Mouse (Mus musculus) forebrain, embryonic 11.5 days (tissue): ENCODE measurements at regions not wholly inside any gene's neighbourhood (a gene's known extent, or its start where the extent isn't known, plus 50 kb on each side); places are given as distances from the start of the nearest gene placed in this dataset.

Experiments
- ATAC-seq: fragments of 200-750 bp; cut with Nextera tagmentation; replicated peaks from 2 replicates; pipeline ENCODE4 v1.8.0; 2017; ENCODE audit warnings: moderate TSS enrichment; ENCODE audit not compliant: low FRiP score
- DNase-seq: peaks from one replicate; pipeline ENCODE4 v3.0.0-alpha.2; 2017; ENCODE audit warnings: low spot score
- H3K27ac ChIP-seq: fragments of 300-500 bp; sonication (generic); 2 replicates; pipeline ENCODE4 v1.5.1; 2014; ENCODE audit warnings: low read depth, low read length
- H3K27me3 ChIP-seq: fragments of 300-500 bp; sonication (generic); 2 replicates; pipeline ENCODE4 v1.6.1; 2014; ENCODE audit warnings: mild to moderate bottlenecking, low read length, mixed read lengths; ENCODE audit not compliant: control insufficient read depth, insufficient read depth
- H3K36me3 ChIP-seq: fragments of 300-500 bp; sonication (generic); 2 replicates; pipeline ENCODE4 v1.6.1; 2014; ENCODE audit warnings: mild to moderate bottlenecking, low read length, moderate library complexity, mixed read lengths; ENCODE audit not compliant: control insufficient read depth, insufficient read depth
- H3K4me1 ChIP-seq: fragments of 300-500 bp; sonication (generic); replicated peaks from 2 replicates; pipeline ENCODE4 v1.6.1; 2014; ENCODE audit warnings: low read length, mixed read lengths; ENCODE audit not compliant: control insufficient read depth, insufficient read depth
- H3K4me2 ChIP-seq: fragments of 300-500 bp; sonication (generic); 2 replicates; pipeline ENCODE4 v1.6.1; 2014; ENCODE audit warnings: low read depth, mild to moderate bottlenecking, low read length, moderate library complexity, mixed read lengths; ENCODE audit not compliant: severe bottlenecking
- H3K4me3 ChIP-seq: fragments of 300-500 bp; sonication (generic); 2 replicates; pipeline ENCODE4 v1.5.1; 2014; ENCODE audit warnings: low read depth, low read length
- H3K9ac ChIP-seq: fragments of 300-500 bp; sonication (generic); 2 replicates; pipeline ENCODE4 v1.6.1; 2014; ENCODE audit warnings: low read length
- H3K9me3 ChIP-seq: fragments of 300-500 bp; sonication (generic); 2 replicates; pipeline ENCODE4 v1.6.1; 2016; ENCODE audit warnings: low read length, mixed read lengths; ENCODE audit not compliant: control insufficient read depth
- WGBS: fragments of 180-500 bp; shearing (Covaris S2); extraction: QIAGEN DNeasy Blood & Tissue Kit; methylation state at CpG from one replicate; pipeline ENCODE4 v1.1.7; 2014; 5-methylcytosine and 5-hydroxymethylcytosine counted together

DNA sequence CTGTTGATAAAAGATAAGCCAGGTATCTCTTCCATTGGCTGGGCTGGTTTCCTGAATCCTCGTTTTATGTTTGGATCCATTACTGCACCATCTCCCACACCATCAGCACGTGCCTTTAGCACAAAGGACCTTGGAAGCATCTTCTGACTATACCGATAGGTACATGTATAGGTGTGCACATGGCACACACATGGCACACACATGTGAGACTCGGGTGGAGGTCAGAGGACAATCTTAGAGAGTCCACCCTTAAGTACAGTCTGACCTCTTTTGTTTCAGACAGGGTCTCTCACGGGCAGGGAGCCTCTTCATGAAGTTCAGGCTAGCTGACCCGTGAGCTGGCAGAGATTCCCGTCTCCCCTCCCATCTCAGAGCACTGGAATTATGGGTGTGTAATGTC is 142.3 kb upstream of the Zfp618 start:
- Histone ChIP-seq H3K4me2 (no peak overlapping the region), H3K9ac (no peak overlapping the region), H3K27ac (no peak overlapping the region), H3K4me3 (no peak overlapping the region), H3K27me3 (no peaks in the 10 kb centered on the region), H3K4me1 (no peaks in the 10 kb centered on the region), H3K9me3 (no peaks in the 10 kb centered on the region), H3K36me3 (no peaks in the 10 kb centered on the region)
- 83% methylated on average over 7 of the region's 7 CpGs for WGBS
- no peak for ATAC-seq
- no peak for DNase-seq

DNA sequence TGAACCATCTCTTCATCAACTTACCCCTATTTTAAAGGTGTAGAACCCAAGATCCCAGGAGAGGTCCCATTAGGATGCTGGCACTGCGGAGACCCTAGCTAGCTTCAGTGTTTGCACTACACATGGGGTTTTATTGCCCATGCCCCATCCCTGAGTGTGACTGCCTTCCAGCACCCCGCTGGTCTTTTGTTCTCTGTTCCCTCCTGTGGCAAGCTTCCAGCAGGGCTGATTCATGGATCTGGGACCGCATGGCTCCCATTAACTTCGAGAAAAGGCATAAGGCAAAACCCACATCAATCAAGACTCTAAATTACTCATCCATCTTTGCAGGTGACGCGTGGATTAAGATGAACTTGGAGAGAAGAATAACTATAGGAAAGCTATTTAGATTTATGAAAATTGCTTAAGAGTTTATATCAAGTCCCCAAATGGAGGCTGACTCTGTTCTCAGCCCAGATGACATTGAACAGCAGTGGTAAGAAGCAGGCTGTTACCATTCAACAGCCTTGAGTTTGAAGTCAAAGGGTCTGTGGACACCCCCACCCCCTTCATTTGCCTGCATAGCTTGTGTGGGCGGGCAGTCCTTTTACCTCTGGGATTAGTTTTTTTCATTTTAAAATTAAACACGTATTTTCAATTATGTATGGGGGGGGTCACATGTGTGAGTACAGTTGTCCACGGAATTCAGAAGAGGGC is 141.7 kb upstream of the Zfp618 start:
- DNase-seq (no peak), ATAC-seq (no peak)
- 53% methylated on average over 9 of the region's 9 CpGs for WGBS
- Histone ChIP-seq H3K4me3 (no peak overlapping the region), H3K9ac (no peak overlapping the region), H3K9me3 (no peaks in the 10 kb centered on the region), H3K4me1 (no peaks in the 10 kb centered on the region), H3K36me3 (no peaks in the 10 kb centered on the region), H3K27ac (no peak overlapping the region), H3K4me2 (no peak overlapping the region), H3K27me3 (no peaks in the 10 kb centered on the region)

DNA sequence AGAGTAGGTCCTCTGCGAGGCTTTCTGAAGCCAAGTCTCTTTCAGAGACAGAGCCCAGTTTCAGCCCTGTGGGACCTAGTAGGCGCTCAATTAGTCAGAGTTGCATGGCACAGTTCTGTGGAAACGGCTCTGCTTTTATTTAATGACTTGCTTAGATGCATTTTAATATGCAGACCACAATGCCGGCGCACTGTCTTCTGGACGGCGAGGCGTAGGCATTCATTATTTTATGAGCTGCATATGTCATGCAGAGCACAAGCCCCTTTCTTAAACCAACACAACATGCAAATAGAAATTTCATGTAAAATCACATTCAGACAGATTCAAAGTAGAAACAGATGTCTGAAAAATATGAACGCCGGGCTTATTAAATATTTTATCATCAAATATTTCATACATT is 140.8 kb upstream of the Zfp618 start:
- H3K9me3 ChIP-seq = no peaks in the 10 kb centered on the region
- DNase-seq (no peak), ATAC-seq (no peak)
- H3K36me3 ChIP-seq = no peaks in the 10 kb centered on the region
- H3K4me2 ChIP-seq = no peak overlapping the region
- no peak overlapping the region for H3K4me3 ChIP-seq
- H3K4me1 ChIP-seq = no peaks in the 10 kb centered on the region
- 89% methylated on average over 10 of the region's 10 CpGs for WGBS
- no peak overlapping the region for H3K9ac ChIP-seq
- H3K27me3 ChIP-seq = no peaks in the 10 kb centered on the region
- no peak overlapping the region for H3K27ac ChIP-seq

DNA sequence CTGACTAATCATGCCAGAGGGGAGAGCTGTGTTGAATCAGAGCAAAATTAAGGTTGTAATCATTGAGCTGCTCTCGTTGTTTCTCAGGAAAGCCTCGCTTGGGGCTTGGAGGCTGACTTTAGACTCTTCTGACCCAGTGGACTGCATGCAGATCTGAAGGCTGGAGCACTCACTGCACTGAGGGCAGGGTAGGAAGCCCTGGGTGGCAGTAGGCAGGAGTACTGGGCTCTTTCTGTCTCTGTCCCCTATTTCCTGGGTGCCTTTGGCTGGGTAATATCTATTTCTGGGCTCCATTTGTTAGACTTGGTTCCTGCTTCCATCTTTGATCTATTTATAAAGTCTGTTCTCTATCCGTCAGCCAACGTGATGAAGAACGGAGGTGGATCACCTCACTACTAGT is 140.1 kb upstream of the Zfp618 start:
- no peaks in the 10 kb centered on the region for H3K27me3 ChIP-seq
- H3K27ac ChIP-seq = no peak overlapping the region
- no peaks in the 10 kb centered on the region for H3K4me1 ChIP-seq
- 86% methylated on average over 5 of the region's 5 CpGs for WGBS
- no peak overlapping the region for H3K9ac ChIP-seq
- H3K4me3 ChIP-seq = no peak overlapping the region
- no peaks in the 10 kb centered on the region for H3K36me3 ChIP-seq
- H3K9me3 ChIP-seq = no peaks in the 10 kb centered on the region
- DNase-seq = no peak
- ATAC-seq = no peak
- H3K4me2 ChIP-seq = no peak overlapping the region

DNA sequence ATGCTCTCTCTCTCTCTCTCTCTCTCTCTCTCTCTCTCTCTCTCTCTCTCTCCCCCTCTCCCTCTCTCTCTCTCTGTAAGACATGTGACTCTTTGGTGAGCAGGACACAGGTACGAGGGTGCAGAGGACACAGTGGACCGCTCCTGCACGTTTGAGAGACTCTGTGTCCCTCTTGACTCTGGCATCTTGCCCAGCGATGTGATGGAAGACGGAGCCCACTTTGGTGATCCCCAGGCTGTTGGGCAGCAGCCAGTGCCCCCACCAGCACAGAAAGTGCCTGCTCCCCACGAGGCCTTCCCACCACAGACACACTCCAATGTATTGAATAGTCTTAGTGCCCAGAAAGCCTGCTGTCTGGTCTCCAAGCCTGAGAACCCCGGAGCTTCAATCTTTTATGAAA is 136.4 kb upstream of the Zfp618 start:
- Histone ChIP-seq H3K27ac (no peak overlapping the region), H3K27me3 (no peaks in the 10 kb centered on the region), H3K4me3 (no peak overlapping the region), H3K36me3 (no peaks in the 10 kb centered on the region), H3K4me2 (no peak overlapping the region), H3K4me1 (peaks cover 2% of the 10 kb centered on the region; the same call in 1 of the 2 replicates), H3K9me3 (no peaks in the 10 kb centered on the region), H3K9ac (no peak overlapping the region)
- DNase-seq = no peak
- WGBS = 76% methylated on average over 7 of the region's 7 CpGs
- ATAC-seq = no peak

DNA sequence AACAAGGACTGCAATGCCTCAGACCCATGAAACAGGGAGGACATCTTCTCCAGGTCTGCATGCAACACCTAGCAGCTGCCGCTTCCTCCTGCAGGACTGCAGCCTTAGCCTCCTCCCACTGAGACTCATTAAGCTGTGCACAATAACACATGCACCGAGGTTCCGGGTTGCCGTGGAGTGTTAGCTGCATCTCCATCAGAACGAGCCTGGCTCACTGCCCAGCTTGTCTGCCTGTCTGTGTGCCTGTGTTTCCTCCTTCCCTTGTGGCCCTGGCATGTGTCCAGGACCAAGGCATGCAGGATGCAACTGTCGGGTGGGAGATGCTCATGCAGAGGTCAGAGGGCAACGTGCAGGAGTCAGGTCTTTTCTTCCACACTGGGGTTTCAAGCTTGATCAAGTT is 131.4 kb upstream of the Zfp618 start:
- no peak overlapping the region for H3K9ac ChIP-seq
- H3K36me3 ChIP-seq = no peaks in the 10 kb centered on the region
- DNase-seq (no peak), ATAC-seq (peak; percentile 61)
- H3K4me3 ChIP-seq = no peak overlapping the region
- no peak overlapping the region for H3K27ac ChIP-seq
- no peaks in the 10 kb centered on the region for H3K9me3 ChIP-seq
- H3K4me2 ChIP-seq = no peak overlapping the region
- H3K27me3 ChIP-seq = no peaks in the 10 kb centered on the region
- WGBS = 20% methylated on average over 7 of the region's 7 CpGs
- peaks cover 4% of the 10 kb centered on the region; the same call in 1 of the 2 replicates for H3K4me1 ChIP-seq

DNA sequence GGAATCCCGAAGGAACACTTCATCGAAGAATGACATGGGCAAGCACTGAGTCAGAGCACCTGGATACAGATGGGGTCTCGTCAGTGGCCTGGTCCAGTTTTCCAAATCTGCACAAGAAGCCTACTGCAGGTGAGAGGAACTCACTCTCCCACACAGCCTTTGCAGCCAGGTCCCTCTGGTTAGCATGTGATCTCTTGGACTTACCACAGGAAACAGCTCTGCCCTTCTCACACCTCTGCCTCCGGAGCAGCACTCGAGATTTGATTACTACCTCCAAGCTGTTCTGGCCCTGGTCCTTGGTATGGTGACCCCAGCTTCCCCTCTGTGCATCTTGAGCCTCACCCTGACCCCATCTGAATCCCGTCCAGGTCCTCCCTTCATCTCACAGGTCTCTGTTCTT is 128.5 kb upstream of the Zfp618 start:
- DNase-seq (no peak), ATAC-seq (no peak)
- no peak overlapping the region for H3K4me3 ChIP-seq
- no peak overlapping the region for H3K27ac ChIP-seq
- peaks cover 4% of the 10 kb centered on the region; the same call in 1 of the 2 replicates for H3K4me1 ChIP-seq
- no peaks in the 10 kb centered on the region for H3K27me3 ChIP-seq
- no peak overlapping the region for H3K9ac ChIP-seq
- 66% methylated on average over 6 of the region's 6 CpGs for WGBS
- H3K4me2 ChIP-seq = no peak overlapping the region
- H3K36me3 ChIP-seq = no peaks in the 10 kb centered on the region
- no peaks in the 10 kb centered on the region for H3K9me3 ChIP-seq

DNA sequence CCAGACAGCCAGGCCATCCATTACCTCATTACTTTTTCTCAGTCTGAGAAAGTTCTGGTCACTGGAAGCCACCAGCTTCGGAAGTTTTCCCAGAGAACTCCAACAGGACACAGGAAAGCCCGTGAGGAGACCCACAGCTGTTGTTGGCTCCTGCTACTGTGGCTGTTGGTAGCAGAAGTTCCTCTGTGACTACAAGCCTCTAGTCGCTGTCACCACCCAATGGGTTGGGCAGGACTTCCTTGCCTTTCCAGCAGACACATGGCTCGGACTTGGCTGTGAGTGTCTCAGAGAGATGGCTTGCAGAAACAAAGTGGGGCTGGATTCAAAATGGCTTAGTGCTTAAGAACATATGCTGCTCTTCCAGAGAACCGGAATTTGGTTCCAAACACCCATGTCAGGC is 114.8 kb upstream of the Zfp618 start:
- Histone ChIP-seq H3K4me3 (no peak overlapping the region), H3K9ac (no peak overlapping the region), H3K4me1 (no peaks in the 10 kb centered on the region), H3K9me3 (no peaks in the 10 kb centered on the region), H3K27ac (no peak overlapping the region), H3K36me3 (no peaks in the 10 kb centered on the region), H3K27me3 (no peaks in the 10 kb centered on the region), H3K4me2 (no peak overlapping the region)
- 85% methylated on average over 5 of the region's 5 CpGs for WGBS
- DNase-seq (no peak), ATAC-seq (no peak)

DNA sequence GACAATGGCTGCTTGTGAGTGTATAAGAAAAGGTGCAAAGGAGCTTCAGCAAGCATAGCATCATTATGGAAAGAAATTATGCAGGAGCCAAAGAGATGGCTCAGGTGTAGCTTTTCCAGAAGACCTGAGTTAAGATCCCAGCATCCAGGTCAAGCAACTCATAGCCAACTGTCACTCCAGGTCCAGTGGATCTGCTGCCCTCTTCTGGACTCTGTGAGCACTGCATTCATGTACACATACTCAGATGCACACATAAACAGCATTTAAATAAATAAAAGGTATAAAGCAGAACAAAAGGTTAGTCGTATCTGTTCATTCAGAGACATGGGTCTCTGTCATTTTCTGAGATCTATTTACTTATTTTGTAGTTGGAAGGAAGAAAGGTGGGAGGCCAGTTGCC is 112.0 kb upstream of the Zfp618 start:
- no peak for DNase-seq
- WGBS = 87% methylated on average over 1 of the region's 1 CpGs
- H3K27ac ChIP-seq = no peak overlapping the region

More for the DNA sequence above, 112.0 kb upstream of the Zfp618 start:
- Histone ChIP-seq H3K4me1 (no peaks in the 10 kb centered on the region), H3K9ac (no peak overlapping the region), H3K27me3 (no peaks in the 10 kb centered on the region), H3K9me3 (no peaks in the 10 kb centered on the region), H3K36me3 (no peaks in the 10 kb centered on the region), H3K4me3 (no peak overlapping the region), H3K4me2 (no peak overlapping the region)
- ATAC-seq = no peak
